Mouse (Mus musculus): ENCODE measurements around the gene Ell. TPM values are rescaled to one million over a fixed set of nuclear protein-coding genes. Genes with fewer than 3 reads are reported as not detected.

The Ell gene
- polyA plus RNA-seq, 1 experiment: 3.3 TPM

DNA sequence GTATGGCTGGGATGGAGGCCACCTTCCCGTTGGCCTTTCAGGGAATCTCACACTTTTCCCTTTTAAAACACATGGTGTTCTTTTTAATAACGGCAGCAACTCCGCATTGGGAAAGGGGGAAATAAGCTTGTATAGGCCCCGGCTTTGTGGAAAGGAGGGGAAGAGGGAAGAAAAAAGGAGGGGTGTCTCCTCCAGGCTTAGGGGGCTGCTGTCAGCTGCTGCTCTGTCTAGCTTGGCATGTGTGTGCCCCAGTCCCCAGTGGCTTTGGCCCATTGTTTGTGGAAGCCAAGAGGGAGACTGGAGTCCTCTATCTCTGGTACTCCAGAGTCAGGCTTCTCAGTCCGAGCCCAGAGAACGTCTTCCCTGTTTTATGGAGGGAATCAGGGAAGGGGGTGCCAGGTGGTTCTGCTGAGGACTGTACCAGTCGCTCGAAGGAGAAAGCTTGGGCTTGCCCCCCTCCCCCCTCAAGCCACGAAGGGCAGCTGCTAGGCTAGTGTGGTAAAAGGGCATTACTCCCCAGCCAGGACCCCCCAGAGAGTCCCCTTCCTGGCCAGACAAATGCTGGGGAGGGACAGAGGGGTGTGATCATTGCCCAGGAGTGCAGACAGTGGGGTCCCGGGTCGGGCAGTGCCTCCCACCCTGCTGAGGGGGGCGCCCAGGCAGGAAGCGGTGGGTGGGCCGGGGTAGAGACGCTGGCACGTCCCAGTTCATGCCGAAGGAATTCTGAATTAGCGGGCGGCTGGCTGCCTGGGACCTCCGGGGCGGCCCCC is 44.1 kb upstream of the Ell start:
- Histone ChIP-seq H3K27me3 (ENCODE audit: control insufficient read depth) (peaks cover 94% of the 10 kb centered on the region), H3K4me3 (replicated peaks) (no peak overlapping the region)
- TF ChIP-seq GATA1 (IDR thresholded peaks at IDR 0.05; ENCODE audit: low read length) (no peak), TAL1 (IDR thresholded peaks at IDR 0.05; ENCODE audit: low read length) (no peak)

DNA sequence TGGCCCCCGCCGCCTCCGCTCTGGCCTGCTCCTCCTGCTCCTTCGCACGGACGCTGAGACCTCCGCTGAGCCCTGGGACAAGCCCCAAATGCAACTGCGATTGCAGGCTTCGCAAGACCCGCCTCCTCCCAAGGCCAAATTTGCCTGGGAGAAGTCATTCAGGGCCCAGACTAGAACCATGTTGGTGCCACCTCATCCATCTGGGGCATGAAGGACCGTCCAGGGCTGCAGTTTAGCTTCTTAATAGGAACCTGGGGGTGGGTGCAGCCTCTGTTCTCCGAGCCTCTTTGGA is 43.5 kb upstream of the Ell start:
- peaks cover 39% of the 10 kb centered on the region for H3K4me1 ChIP-seq (ENCODE audit: control insufficient read depth)

More for the DNA sequence above, 44.1 kb upstream of the Ell start:
- Histone ChIP-seq H3K4me1 (ENCODE audit: control insufficient read depth) (peaks cover 34% of the 10 kb centered on the region), H3K9me3 (ENCODE audit: control insufficient read depth, low read length) (peaks cover 32% of the 10 kb centered on the region), H3K36me3 (ENCODE audit: control insufficient read depth) (no peaks in the 10 kb centered on the region)

DNA sequence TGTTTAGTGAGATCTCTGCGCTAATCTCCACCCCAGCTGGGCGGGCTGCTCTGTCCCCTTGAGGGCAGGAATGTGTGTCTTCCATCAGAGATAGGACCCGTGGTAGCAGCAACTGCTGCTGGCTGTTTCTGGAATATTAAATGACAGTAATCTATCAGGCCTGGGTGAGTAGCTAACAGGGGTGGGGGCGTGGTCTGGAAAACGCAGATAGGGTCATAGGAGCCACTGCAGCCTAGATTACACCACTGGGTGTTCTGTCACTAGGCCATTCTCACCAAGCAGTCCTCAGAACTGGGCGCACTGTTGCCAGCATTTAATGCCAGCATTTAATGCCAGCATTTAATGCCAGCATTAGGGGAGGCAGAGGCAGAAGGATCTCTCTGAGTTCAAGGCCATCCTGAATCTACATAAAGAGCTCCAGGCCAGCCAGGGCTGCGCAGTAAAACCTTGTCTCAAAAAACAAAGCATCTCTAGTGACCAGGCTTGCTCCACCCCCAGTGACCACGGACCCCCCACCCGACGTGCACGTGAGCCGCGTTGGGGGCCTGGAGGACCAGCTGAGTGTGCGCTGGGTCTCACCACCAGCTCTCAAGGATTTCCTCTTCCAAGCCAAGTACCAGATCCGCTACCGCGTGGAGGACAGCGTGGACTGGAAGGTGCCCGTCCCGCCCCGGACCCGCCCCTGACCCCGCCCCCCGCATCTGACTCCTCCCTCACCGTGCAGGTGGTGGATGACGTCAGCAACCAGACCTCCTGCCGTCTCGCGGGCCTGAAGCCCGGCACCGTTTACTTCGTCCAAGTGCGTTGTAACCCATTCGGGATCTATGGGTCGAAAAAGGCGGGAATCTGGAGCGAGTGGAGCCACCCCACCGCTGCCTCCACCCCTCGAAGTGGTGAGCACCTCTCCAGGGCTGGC is 38.6 kb upstream of the Ell start:
- Histone ChIP-seq H3K4me3 (replicated peaks) (peak overlapping the region; percentile 61), H3K36me3 (ENCODE audit: control insufficient read depth) (peaks cover 24% of the 10 kb centered on the region), H3K4me1 (ENCODE audit: control insufficient read depth) (peaks cover 72% of the 10 kb centered on the region), H3K9me3 (ENCODE audit: control insufficient read depth, low read length) (peaks cover under 1% of the 10 kb centered on the region; the same call in 1 of the 2 replicates), H3K27me3 (ENCODE audit: control insufficient read depth) (peaks cover 65% of the 10 kb centered on the region)
- peak; percentile 28; the same call in 1 of the 2 replicates for TF ChIP-seq GATA1 (IDR thresholded peaks at IDR 0.05; ENCODE audit: low read length)
- no peak for TF ChIP-seq TAL1 (IDR thresholded peaks at IDR 0.05; ENCODE audit: low read length)

More for the DNA sequence above, 43.5 kb upstream of the Ell start:
- H3K4me3 ChIP-seq (replicated peaks): no peak overlapping the region
- peaks cover 29% of the 10 kb centered on the region for H3K9me3 ChIP-seq (ENCODE audit: control insufficient read depth, low read length)
- H3K27me3 ChIP-seq (ENCODE audit: control insufficient read depth): peaks cover 91% of the 10 kb centered on the region
- H3K36me3 ChIP-seq (ENCODE audit: control insufficient read depth): no peaks in the 10 kb centered on the region
- TF ChIP-seq GATA1 (IDR thresholded peaks at IDR 0.05; ENCODE audit: low read length) (no peak), TAL1 (IDR thresholded peaks at IDR 0.05; ENCODE audit: low read length) (no peak)

DNA sequence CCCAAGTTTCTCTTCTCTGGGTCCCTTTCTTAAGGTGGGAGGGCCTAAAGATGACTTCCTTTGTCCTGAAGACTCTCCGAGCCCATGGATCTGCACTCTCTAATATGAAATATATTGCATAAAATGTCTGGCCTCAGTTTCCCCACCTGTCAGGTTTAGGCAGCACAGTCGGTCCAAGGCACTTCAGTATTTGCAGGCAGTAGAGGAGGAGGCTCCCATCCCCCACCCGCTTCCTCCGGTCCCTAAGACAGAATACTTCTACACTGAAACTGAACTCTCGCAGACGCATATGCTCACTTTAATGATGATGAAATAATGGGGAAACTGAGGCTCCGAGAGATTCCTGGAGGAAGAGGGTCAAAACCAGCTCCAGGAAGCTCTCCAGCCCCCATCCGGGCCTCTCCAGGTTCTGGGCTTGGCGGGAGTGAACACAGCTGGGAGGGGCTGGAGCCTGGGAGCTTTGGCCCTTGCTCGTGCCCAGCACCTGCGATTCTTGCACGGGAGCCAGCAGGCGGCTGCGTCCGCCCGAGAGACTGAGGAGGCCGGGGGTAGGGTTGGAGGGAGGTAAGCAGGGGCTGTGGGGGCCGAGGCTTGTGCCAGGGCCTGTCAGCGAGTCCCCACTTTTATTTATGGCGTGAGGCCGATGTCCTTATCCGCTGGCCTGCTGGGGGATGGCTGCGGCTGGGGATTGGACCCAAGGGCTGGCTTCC is 37.3 kb upstream of the Ell start:
- H3K36me3 ChIP-seq (ENCODE audit: control insufficient read depth): peaks cover 27% of the 10 kb centered on the region
- H3K4me3 ChIP-seq (replicated peaks): peak overlapping the region; percentile 51
- TF ChIP-seq GATA1 (IDR thresholded peaks at IDR 0.05; ENCODE audit: low read length): no peak
- no peak for TF ChIP-seq TAL1 (IDR thresholded peaks at IDR 0.05; ENCODE audit: low read length)
- H3K4me1 ChIP-seq (ENCODE audit: control insufficient read depth): peaks cover 82% of the 10 kb centered on the region
- H3K9me3 ChIP-seq (ENCODE audit: control insufficient read depth, low read length): no peaks in the 10 kb centered on the region
- peaks cover 52% of the 10 kb centered on the region for H3K27me3 ChIP-seq (ENCODE audit: control insufficient read depth)

DNA sequence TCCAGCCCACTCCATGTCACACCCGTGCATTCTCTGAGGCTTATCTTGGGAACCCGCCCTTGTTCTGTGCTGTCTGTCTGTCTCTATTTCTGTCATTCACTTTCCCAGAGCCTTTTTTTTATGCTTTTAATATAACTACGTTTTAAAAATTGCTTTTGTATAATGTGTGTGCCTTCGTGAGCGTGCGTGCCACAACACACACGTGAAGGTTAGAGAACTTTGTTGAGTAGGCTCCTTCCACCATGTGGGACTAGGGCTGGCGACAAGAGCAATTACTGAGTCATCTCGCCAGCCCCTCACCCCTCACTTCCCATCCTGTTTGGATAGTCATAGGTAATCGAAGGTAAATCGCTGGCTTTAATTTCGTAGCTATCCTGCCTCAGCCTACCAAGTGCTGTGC is 36.7 kb upstream of the Ell start:
- Histone ChIP-seq H3K4me1 (ENCODE audit: control insufficient read depth) (peaks cover 84% of the 10 kb centered on the region), H3K4me3 (replicated peaks) (peak overlapping the region; percentile 51), H3K27me3 (ENCODE audit: control insufficient read depth) (peaks cover 46% of the 10 kb centered on the region), H3K36me3 (ENCODE audit: control insufficient read depth) (peaks cover 32% of the 10 kb centered on the region), H3K9me3 (ENCODE audit: control insufficient read depth, low read length) (no peaks in the 10 kb centered on the region)
- TF ChIP-seq GATA1 (IDR thresholded peaks at IDR 0.05; ENCODE audit: low read length) (no peak), TAL1 (IDR thresholded peaks at IDR 0.05; ENCODE audit: low read length) (no peak)

DNA sequence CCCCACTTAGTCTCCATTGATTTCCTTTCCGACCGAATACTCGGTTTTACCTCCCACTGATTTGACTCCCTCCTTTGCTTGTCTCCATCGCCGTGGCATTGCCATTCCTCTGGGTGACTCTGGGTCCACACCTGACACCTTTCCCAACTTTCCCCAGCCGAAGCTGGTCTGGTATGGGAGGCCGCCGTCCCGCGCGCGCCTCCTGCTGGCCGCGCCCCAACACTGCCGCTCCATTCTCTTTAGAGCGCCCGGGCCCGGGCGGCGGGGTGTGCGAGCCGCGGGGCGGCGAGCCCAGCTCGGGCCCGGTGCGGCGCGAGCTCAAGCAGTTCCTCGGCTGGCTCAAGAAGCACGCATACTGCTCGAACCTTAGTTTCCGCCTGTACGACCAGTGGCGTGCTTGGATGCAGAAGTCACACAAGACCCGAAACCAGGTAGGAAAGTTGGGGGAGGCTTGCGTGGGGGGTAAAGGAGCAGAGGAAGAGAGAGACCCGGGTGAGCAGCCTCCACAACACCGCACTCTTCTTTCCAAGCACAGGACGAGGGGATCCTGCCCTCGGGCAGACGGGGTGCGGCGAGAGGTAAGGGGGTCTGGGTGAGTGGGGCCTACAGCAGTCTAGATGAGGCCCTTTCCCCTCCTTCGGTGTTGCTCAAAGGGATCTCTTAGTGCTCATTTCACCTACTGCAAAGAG is 36.1 kb upstream of the Ell start:
- TF ChIP-seq GATA1 (IDR thresholded peaks at IDR 0.05; ENCODE audit: low read length) (no peak), TAL1 (IDR thresholded peaks at IDR 0.05; ENCODE audit: low read length) (no peak)
- Histone ChIP-seq H3K4me3 (replicated peaks) (peak overlapping the region; percentile 51), H3K27me3 (ENCODE audit: control insufficient read depth) (peaks cover 40% of the 10 kb centered on the region), H3K36me3 (ENCODE audit: control insufficient read depth) (peaks cover 39% of the 10 kb centered on the region), H3K4me1 (ENCODE audit: control insufficient read depth) (peaks cover 90% of the 10 kb centered on the region), H3K9me3 (ENCODE audit: control insufficient read depth, low read length) (no peaks in the 10 kb centered on the region)

DNA sequence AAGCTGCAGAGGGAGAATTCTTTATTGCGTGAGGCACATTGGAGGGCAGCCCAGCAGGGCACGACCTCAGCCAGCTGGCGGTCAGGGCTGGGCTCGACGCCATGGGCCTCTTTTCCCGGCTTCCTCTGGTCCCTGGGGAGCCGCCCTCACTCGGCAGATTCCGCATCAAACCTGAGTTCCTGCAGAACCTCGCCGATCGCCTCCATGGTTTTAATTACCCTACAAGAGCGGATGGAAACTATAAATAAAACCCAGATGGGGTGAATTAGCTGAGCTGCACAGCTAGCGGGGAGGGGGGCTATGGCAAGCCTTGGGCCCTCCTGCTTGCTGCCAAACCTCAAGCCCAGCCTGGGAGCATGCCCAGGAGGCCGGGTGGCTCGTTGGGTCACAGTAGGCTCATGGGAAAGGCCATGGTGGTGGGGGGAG is 35.0 kb upstream of the Ell start:
- peaks cover 50% of the 10 kb centered on the region for H3K36me3 ChIP-seq (ENCODE audit: control insufficient read depth)
- H3K27me3 ChIP-seq (ENCODE audit: control insufficient read depth): peaks cover 29% of the 10 kb centered on the region
- TF ChIP-seq TAL1 (IDR thresholded peaks at IDR 0.05; ENCODE audit: low read length) (no peak), GATA1 (IDR thresholded peaks at IDR 0.05; ENCODE audit: low read length) (no peak)
- peaks cover 89% of the 10 kb centered on the region for H3K4me1 ChIP-seq (ENCODE audit: control insufficient read depth)
- H3K4me3 ChIP-seq (replicated peaks): no peak overlapping the region
- H3K9me3 ChIP-seq (ENCODE audit: control insufficient read depth, low read length): no peaks in the 10 kb centered on the region

DNA sequence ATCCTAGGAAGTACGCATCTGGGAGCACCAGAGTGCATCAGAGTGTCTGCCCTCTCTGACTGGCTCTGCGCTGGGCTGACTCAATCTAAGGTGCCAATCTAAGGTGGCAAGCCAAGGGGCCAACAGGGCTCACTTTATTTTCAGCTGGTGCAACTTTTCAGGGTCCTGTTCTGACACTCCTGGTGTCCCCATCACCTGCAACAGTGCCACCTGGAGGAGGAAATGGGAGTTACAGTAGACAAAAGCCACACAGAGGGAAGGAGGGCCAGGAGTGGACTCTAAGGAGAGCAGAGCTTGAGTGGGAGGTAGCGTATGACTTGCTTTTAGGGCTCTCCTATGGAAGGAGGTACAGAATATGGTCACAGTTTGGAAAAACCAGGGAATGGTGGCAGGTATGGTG is 34.4 kb upstream of the Ell start:
- peaks cover 54% of the 10 kb centered on the region for H3K36me3 ChIP-seq (ENCODE audit: control insufficient read depth)
- TF ChIP-seq TAL1 (IDR thresholded peaks at IDR 0.05; ENCODE audit: low read length) (no peak), GATA1 (IDR thresholded peaks at IDR 0.05; ENCODE audit: low read length) (no peak)
- peak overlapping the region; percentile 83 for H3K4me3 ChIP-seq (replicated peaks)
- H3K27me3 ChIP-seq (ENCODE audit: control insufficient read depth): peaks cover 26% of the 10 kb centered on the region
- H3K9me3 ChIP-seq (ENCODE audit: control insufficient read depth, low read length): no peaks in the 10 kb centered on the region
- H3K4me1 ChIP-seq (ENCODE audit: control insufficient read depth): peaks cover 88% of the 10 kb centered on the region

Measured in erythroblast, embryonic 14.5 days (primary cell).